Mouse (Mus musculus): ENCODE results near the gene Gm10188. TPM values are rescaled to one million over a fixed set of nuclear protein-coding genes. Genes with fewer than 3 reads are reported as not detected.

Gene Gm10188
- polyA plus RNA-seq, 1 experiment from 2014 or later: not detected

GRCm38 (mm10) chr1:132261058-132261457 is 31.5 kb upstream of the Gm10188 start:
- H3K4me2 ChIP-seq: no peak overlapping the region
- ATAC-seq (ENCODE audit: insufficient read depth): no peak
- H3K4me3 ChIP-seq (replicated peaks): no peak overlapping the region
- H3K4me1 ChIP-seq (replicated peaks): peaks cover 19% of the 10 kb centered on the region
- no peaks in the 10 kb centered on the region for H3K9me3 ChIP-seq (replicated peaks)
- H3K9ac ChIP-seq: no peak overlapping the region
- no peaks in the 10 kb centered on the region for H3K36me3 ChIP-seq (replicated peaks)
- 39% methylated on average over 5 of the region's 5 CpGs for WGBS (ENCODE audit: insufficient replicate concordance)
- no peaks in the 10 kb centered on the region; the same call in 1 of the 2 replicates for H3K27me3 ChIP-seq
- H3K27ac ChIP-seq (replicated peaks): no peak overlapping the region

GRCm38 (mm10) chr1:132260331-132260730 is 30.8 kb upstream of the Gm10188 start:
- H3K27me3 ChIP-seq: no peaks in the 10 kb centered on the region; the same call in 1 of the 2 replicates
- H3K4me2 ChIP-seq: no peak overlapping the region
- no peak overlapping the region for H3K9ac ChIP-seq
- no peak overlapping the region for H3K27ac ChIP-seq (replicated peaks)
- no peak for ATAC-seq (ENCODE audit: insufficient read depth)
- H3K4me1 ChIP-seq (replicated peaks): peaks cover 16% of the 10 kb centered on the region
- no peaks in the 10 kb centered on the region for H3K36me3 ChIP-seq (replicated peaks)
- no peaks in the 10 kb centered on the region for H3K9me3 ChIP-seq (replicated peaks)
- 68% methylated on average over 1 of the region's 1 CpGs for WGBS (ENCODE audit: insufficient replicate concordance)
- H3K4me3 ChIP-seq (replicated peaks): no peak overlapping the region

- Histone ChIP-seq H3K9me3 (replicated peaks) (no peaks in the 10 kb centered on the region), H3K4me2 (no peak overlapping the region), H3K36me3 (replicated peaks) (no peaks in the 10 kb centered on the region), H3K4me3 (replicated peaks) (no peak overlapping the region), H3K27me3 (no peaks in the 10 kb centered on the region; the same call in 1 of the 2 replicates), H3K27ac (replicated peaks) (no peak overlapping the region), H3K9ac (no peak overlapping the region), H3K4me1 (replicated peaks) (no peaks in the 10 kb centered on the region)
- WGBS (ENCODE audit: insufficient replicate concordance): 63% methylated on average over 6 of the region's 6 CpGs
- no peak for ATAC-seq (ENCODE audit: insufficient read depth)
Observed at GRCm38 (mm10) chr1:132254467-132254866, 24.9 kb upstream of the Gm10188 start.

GRCm38 (mm10) chr1:132246641-132247040 is 17.1 kb upstream of the Gm10188 start:
- H3K4me1 ChIP-seq (replicated peaks): peaks cover 28% of the 10 kb centered on the region
- no peaks in the 10 kb centered on the region for H3K27me3 ChIP-seq
- ATAC-seq (ENCODE audit: insufficient read depth): no peak
- H3K36me3 ChIP-seq (replicated peaks): no peaks in the 10 kb centered on the region
- no peak overlapping the region for H3K27ac ChIP-seq (replicated peaks)
- H3K4me3 ChIP-seq (replicated peaks): no peak overlapping the region
- no peaks in the 10 kb centered on the region for H3K9me3 ChIP-seq (replicated peaks)
- H3K4me2 ChIP-seq: no peak overlapping the region
- 70% methylated on average over 4 of the region's 4 CpGs for WGBS (ENCODE audit: insufficient replicate concordance)
- H3K9ac ChIP-seq: no peak overlapping the region

GRCm38 (mm10) chr1:132246137-132246536 is 16.6 kb upstream of the Gm10188 start:
- Histone ChIP-seq H3K9me3 (replicated peaks) (no peaks in the 10 kb centered on the region), H3K4me3 (replicated peaks) (no peak overlapping the region), H3K36me3 (replicated peaks) (no peaks in the 10 kb centered on the region), H3K27me3 (no peaks in the 10 kb centered on the region), H3K4me1 (replicated peaks) (peaks cover 28% of the 10 kb centered on the region), H3K27ac (replicated peaks) (no peak overlapping the region), H3K4me2 (no peak overlapping the region), H3K9ac (no peak overlapping the region)
- 17% methylated on average over 6 of the region's 6 CpGs for WGBS (ENCODE audit: insufficient replicate concordance)
- ATAC-seq (ENCODE audit: insufficient read depth): peak; percentile 58

- H3K4me2 ChIP-seq: no peak overlapping the region
- H3K4me3 ChIP-seq (replicated peaks): no peak overlapping the region
- H3K9me3 ChIP-seq (replicated peaks): no peaks in the 10 kb centered on the region
- no peaks in the 10 kb centered on the region for H3K27me3 ChIP-seq
- H3K36me3 ChIP-seq (replicated peaks): no peaks in the 10 kb centered on the region
- H3K27ac ChIP-seq (replicated peaks): no peak overlapping the region
- H3K4me1 ChIP-seq (replicated peaks): peaks cover 28% of the 10 kb centered on the region
- peak; percentile 66 for ATAC-seq (ENCODE audit: insufficient read depth)
- H3K9ac ChIP-seq: no peak overlapping the region
- whole genome bisulfite sequencing (ENCODE audit: insufficient replicate concordance): 38% methylated on average over 5 of the region's 5 CpGs
Observed at GRCm38 (mm10) chr1:132245010-132245409, 15.4 kb upstream of the Gm10188 start.

GRCm38 (mm10) chr1:132237585-132238159 is 8.1 kb upstream of the Gm10188 start:
- Histone ChIP-seq H3K9ac (no peak overlapping the region), H3K9me3 (replicated peaks) (no peaks in the 10 kb centered on the region), H3K27me3 (peaks cover 36% of the 10 kb centered on the region), H3K4me2 (no peak overlapping the region), H3K4me3 (replicated peaks) (no peak overlapping the region), H3K4me1 (replicated peaks) (no peaks in the 10 kb centered on the region), H3K36me3 (replicated peaks) (no peaks in the 10 kb centered on the region), H3K27ac (replicated peaks) (no peak overlapping the region)
- ATAC-seq (ENCODE audit: insufficient read depth): no peak
- WGBS (ENCODE audit: insufficient replicate concordance): 18% methylated on average over 6 of the region's 6 CpGs

- Histone ChIP-seq H3K36me3 (replicated peaks) (no peaks in the 10 kb centered on the region), H3K27ac (replicated peaks) (no peak overlapping the region), H3K27me3 (peaks cover 36% of the 10 kb centered on the region), H3K9me3 (replicated peaks) (no peaks in the 10 kb centered on the region), H3K4me3 (replicated peaks) (no peak overlapping the region), H3K4me1 (replicated peaks) (no peaks in the 10 kb centered on the region), H3K9ac (no peak overlapping the region), H3K4me2 (no peak overlapping the region)
- WGBS (ENCODE audit: insufficient replicate concordance): 59% methylated on average over 9 of the region's 9 CpGs
- no peak for ATAC-seq (ENCODE audit: insufficient read depth)
Observed at GRCm38 (mm10) chr1:132234757-132235273, 5.2 kb upstream of the Gm10188 start.

- Histone ChIP-seq H3K36me3 (replicated peaks) (no peaks in the 10 kb centered on the region), H3K9me3 (replicated peaks) (no peaks in the 10 kb centered on the region), H3K4me3 (replicated peaks) (no peak overlapping the region), H3K4me2 (no peak overlapping the region), H3K9ac (no peak overlapping the region), H3K4me1 (replicated peaks) (no peaks in the 10 kb centered on the region), H3K27ac (replicated peaks) (no peak overlapping the region), H3K27me3 (peaks cover 31% of the 10 kb centered on the region)
- ATAC-seq (ENCODE audit: insufficient read depth): no peak
- WGBS (ENCODE audit: insufficient replicate concordance): 17% methylated on average over 12 of the region's 12 CpGs
Observed at GRCm38 (mm10) chr1:132233566-132233965, 4.0 kb upstream of the Gm10188 start.

GRCm38 (mm10) chr1:132231470-132232274 is 2.1 kb upstream of the Gm10188 start:
- 57% methylated on average over 7 of the region's 7 CpGs for WGBS (ENCODE audit: insufficient replicate concordance)
- ATAC-seq (ENCODE audit: insufficient read depth): no peak
- no peaks in the 10 kb centered on the region for H3K4me1 ChIP-seq (replicated peaks)
- no peak overlapping the region for H3K4me2 ChIP-seq
- H3K27me3 ChIP-seq: peaks cover 31% of the 10 kb centered on the region
- H3K9me3 ChIP-seq (replicated peaks): no peaks in the 10 kb centered on the region
- no peaks in the 10 kb centered on the region for H3K36me3 ChIP-seq (replicated peaks)
- no peak overlapping the region for H3K4me3 ChIP-seq (replicated peaks)
- no peak overlapping the region for H3K27ac ChIP-seq (replicated peaks)
- no peak overlapping the region for H3K9ac ChIP-seq

GRCm38 (mm10) chr1:132226297-132227080 is 3.1 kb downstream of the Gm10188 start:
- ATAC-seq (ENCODE audit: insufficient read depth): no peak
- H3K4me1 ChIP-seq (replicated peaks): no peaks in the 10 kb centered on the region
- H3K27ac ChIP-seq (replicated peaks): no peak overlapping the region
- H3K27me3 ChIP-seq: peaks cover 12% of the 10 kb centered on the region
- H3K4me2 ChIP-seq: no peak overlapping the region
- H3K4me3 ChIP-seq (replicated peaks): no peak overlapping the region
- no peak overlapping the region for H3K9ac ChIP-seq
- H3K36me3 ChIP-seq (replicated peaks): no peaks in the 10 kb centered on the region
- WGBS (ENCODE audit: insufficient replicate concordance): 59% methylated on average over 13 of the region's 13 CpGs
- H3K9me3 ChIP-seq (replicated peaks): no peaks in the 10 kb centered on the region
